Mouse (Mus musculus) brain, embryonic 14.5 days (tissue): ENCODE measurements around the gene Spin1. TPM values are rescaled to one million over a fixed set of nuclear protein-coding genes. Genes with fewer than 3 reads are reported as not detected.

Experiments
- DNase-seq: peaks from one replicate; pipeline ENCODE4 v3.0.0-alpha.2; 2011; ENCODE audit warnings: low read depth
- CTCF ChIP-seq: fragments of 200-500 bp; IDR thresholded peaks from 2 replicates; pipeline ENCODE4 v1.5.1; 2012; ENCODE audit warnings: inconsistent platforms, mild to moderate bottlenecking, moderate library complexity, borderline replicate concordance; ENCODE audit not compliant: insufficient read depth, insufficient read length; ENCODE audit errors: extremely low read depth
- POLR2A ChIP-seq: fragments of 200-500 bp; IDR thresholded peaks from 2 replicates; pipeline ENCODE4 v1.6.1; 2012; ENCODE audit warnings: mild to moderate bottlenecking, inconsistent platforms, borderline replicate concordance; ENCODE audit not compliant: poor library complexity, insufficient read depth, insufficient read length, severe bottlenecking; ENCODE audit errors: extremely low read depth
- polyA plus RNA-seq: library from polyadenylated mRNA; depleted of rRNA; stranded (reverse); fragments of >200 nt; gene quantifications from 2 replicates; pipeline ENCODE4 v1.2.3, GENCODE M21; 2012

Gene Spin1
- polyA plus RNA-seq, 1 experiment, result 128 TPM

DNA sequence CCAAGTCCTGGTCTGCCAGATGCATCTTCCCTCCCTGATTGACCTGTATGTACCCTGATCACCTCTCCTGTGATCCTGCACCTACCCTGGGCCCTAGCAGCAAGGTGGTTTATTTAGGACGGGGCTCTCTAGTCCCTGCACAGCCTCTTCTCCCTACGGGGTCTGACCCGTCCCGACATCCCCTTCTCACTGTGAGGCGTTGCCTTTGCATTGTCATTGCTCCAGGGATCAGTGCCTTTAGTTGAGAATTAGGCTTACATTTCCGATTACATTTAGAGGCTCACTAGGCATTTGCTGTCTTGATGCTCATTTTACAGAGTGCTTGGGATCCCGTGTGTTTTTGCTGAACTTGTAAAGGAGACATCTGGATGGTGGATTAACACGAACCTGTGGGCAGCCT lies 22.1 kb downstream of the Spin1 start:
- TF ChIP-seq POLR2A, result no peak
- no peak for TF ChIP-seq CTCF
- no peak for DNase-seq

GRCm38 (mm10) chr13:51125357-51125756 lies 24.7 kb downstream of the Spin1 start:
- no peak for TF ChIP-seq CTCF
- TF ChIP-seq POLR2A, result no peak
- DNase-seq, result no peak

DNA sequence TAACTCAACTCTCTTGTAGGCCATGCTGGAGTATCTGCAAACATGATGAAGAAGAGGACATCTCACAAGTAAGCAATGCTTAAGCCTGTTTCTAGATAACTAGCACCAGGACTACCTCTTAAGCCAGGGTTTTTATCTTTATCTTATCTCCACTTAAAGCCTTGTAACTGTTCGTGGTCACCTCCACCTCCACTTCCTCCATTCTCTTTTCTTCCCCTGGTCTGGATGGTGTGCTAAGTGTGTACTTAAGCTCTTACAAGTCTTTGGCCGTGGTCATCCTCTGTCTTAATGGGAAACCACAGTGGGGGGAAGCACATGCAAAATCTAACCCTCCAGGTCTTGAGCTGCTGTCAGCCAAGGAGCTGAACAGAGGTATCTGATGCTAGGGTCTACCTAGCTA lies 27.2 kb downstream of the Spin1 start:
- TF ChIP-seq CTCF, result no peak
- no peak for TF ChIP-seq POLR2A
- DNase-seq, result no peak

GRCm38 (mm10) chr13:51128417-51128816 lies 27.7 kb downstream of the Spin1 start:
- DNase-seq, result no peak
- TF ChIP-seq CTCF (no peak), POLR2A (no peak)

GRCm38 (mm10) chr13:51131179-51131578 lies 30.5 kb downstream of the Spin1 start:
- TF ChIP-seq CTCF (no peak), POLR2A (no peak)
- no peak for DNase-seq

- TF ChIP-seq POLR2A, result no peak
- TF ChIP-seq CTCF, result no peak
These were observed 35.6 kb downstream of the Spin1 start for GRCm38 (mm10) chr13:51136315-51136714.

DNA sequence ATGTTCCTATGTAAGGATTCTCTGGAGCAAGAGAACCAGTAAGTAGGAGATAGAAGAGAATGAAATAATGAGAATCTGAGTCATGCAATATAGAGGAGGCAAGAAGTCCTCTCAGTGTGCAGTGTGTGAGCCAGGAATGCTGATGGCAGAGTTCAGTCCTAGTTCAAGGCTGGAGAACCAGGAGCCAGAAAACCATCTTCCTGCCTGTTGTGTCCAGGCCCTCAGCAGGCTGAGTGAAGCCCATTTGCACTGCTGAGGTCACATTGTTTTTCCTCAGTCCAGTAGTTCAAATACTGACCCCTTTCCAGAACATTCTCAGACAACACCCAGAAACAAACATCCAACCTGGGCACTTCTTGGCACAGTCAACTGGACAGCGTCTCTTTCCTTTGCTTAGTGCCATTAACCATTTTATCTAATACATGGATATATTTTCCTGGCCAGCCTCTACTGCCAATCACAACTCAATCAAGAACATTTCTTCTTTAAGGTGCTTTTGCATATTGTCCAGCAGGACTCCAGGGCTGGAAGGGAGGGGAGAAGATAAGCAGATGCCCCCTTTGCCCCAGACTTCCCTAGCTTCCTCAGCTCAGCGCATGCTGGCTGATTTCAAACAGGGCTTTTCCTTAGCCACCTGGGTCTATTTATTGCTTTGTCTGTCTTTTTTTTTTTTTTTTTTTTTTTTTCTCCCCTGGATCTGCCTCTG lies 36.5 kb downstream of the Spin1 start:
- TF ChIP-seq CTCF, result no peak
- TF ChIP-seq POLR2A, result no peak
- no peak for DNase-seq

More at GRCm38 (mm10) chr13:51136315-51136714, 35.6 kb downstream of the Spin1 start:
- DNase-seq, result no peak

DNA sequence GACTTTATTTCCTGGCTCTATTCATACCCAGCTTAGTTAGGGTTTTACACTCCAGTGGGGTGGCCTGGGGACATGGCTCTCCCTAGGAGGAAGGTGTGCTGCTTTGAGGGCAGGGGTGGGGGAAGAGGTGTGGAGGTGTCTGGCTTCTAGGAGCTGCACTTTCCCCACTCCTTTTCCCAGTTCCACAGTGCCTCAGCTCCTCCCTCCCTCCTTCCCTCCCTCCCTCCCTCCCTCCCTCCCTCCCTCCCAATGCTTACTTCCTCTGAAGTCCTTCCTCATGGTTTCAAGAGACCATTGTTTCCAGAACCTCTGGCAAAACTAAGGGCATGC lies 37.0 kb downstream of the Spin1 start:
- DNase-seq, result no peak
- no peak for TF ChIP-seq CTCF
- no peak for TF ChIP-seq POLR2A

DNA sequence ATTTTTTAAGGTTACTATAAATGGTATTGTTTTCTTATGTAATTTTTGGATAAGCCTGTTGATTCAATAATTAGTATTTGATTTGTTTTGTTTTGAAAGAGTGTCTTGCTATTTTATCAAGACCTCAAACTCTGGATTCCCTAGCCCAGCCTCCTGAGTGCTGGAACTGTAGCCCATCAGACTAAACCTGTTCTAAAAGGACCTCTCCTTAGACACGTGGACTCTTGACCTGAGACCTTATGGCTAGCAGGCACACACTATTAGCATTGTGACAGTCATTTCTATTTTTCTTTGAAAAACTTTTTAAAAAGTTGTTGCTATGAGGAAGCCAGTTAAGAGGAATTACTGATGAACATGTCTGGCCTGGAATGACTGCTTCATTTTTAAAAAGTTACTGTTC lies 46.4 kb downstream of the Spin1 start:
- no peak for TF ChIP-seq POLR2A
- TF ChIP-seq CTCF, result no peak
- DNase-seq, result no peak

GRCm38 (mm10) chr13:51152966-51153669 lies 52.4 kb downstream of the Spin1 start:
- DNase-seq, result no peak
- TF ChIP-seq POLR2A (no peak), CTCF (no peak)

DNA sequence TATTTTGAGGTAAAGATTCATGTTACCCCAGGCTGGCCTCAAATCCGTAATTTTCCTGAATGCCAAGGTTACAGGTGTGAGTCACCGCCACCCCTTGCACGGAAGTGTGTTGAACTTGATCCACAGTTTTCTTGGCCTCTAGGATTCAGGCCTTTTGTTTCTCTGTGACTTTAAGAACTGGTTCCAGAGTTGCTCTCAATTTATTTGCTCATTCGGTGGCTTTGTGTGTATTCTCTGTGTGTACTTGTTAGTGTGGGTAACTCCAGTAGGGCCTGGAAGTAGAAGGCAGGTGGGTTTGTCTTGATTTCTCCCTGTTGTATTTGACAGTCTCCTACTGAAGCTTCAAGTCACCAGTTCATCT lies 53.0 kb downstream of the Spin1 start:
- DNase-seq, result no peak
- TF ChIP-seq CTCF (no peak), POLR2A (no peak)

DNA sequence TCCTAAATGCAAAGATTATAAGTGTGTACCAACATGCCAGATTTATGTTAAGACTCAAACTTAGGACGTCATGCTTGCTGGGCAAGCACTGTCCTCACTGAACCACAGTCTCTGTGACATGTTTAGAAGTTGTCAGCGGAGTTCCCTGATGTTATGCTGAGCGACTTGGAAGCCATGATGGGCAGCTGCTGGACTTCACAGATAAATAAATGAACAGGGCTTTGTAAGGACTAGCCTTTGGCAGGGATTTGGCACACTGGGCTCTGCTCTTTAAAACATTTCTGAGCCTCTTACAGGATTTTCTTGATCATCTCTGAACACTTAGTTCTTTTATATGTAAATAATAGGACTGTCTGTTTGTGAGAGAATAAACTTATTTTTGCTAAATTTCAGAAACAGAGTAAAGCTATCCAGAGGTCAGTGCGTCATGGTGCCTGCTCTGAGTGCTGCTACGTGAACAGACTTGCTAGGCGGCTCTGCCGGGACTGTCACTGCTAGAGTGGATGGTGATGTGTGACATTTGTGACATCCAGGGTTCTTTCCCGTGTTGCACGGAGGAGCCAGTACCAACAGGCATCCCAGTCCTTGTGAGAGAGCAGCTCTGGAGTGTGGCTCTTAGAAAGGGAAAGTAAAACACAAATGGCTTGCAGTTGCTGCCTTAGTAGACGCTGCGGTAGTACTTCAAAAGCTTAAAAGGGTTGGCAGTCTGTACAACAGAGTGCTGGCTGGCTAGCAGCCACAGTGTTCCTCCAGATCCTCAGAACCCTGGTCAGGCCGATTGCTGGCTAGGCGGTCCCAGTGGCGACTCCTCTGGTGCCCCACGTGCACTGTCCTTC lies 54.7 kb downstream of the Spin1 start:
- TF ChIP-seq CTCF, result no peak
- no peak for TF ChIP-seq POLR2A
- peak; percentile 25 for DNase-seq

DNA sequence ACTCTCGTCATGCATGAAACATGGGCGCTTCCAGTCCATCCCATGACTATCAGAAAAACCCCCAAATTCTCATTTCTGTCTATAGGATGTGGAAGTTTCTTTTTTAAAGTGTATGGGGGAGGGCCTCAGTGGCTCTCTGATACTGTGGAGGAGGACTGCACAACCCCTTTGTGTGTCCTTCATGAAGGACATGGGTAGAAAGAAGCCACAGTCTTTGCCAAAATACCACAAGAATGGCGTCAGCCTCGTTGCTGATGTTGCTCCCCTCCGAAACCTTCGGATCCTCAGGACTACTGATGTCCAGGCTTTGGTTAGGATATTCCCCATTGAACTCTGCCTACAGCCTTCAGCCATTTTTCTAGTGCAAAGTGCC lies 55.3 kb downstream of the Spin1 start:
- TF ChIP-seq CTCF (no peak), POLR2A (no peak)
- DNase-seq, result no peak
